Mouse (Mus musculus) layer of hippocampus, postnatal 10 days (tissue): Measurements from ENCODE around the gene Hist2h3c2. TPM values are rescaled to one million over a fixed set of nuclear protein-coding genes. Genes with fewer than 3 reads are reported as not detected.
A peak's percentile ranks its signal among the peaks of the same experiment; 100 is the strongest.
"Not testable (repeated sequence)": the region's sequence is repeated elsewhere in the genome, so short reads cannot be mapped to it uniquely, and the experiment has no call there.

Experiments
- DNase-seq, 2 experiments: peaks; one replicate each; pipeline ENCODE4 v3.0.0; 2021; ENCODE audit warnings: low spot score in 2 of 2
- long read RNA-seq: library from polyadenylated mRNA; stranded (forward); transcript quantifications from one replicate; pipeline ENCODE4 v2.0.0, GENCODE M21; 2023
- total RNA-seq, 2 experiments: library from RNA; stranded (reverse); gene quantifications; 2 replicates each; pipeline ENCODE4 v1.2.3; 2021

The Hist2h3c2 gene
- 10 to 100 TPM; 18.2 to 19.1 TPM for total RNA-seq
- long read RNA-seq = 0 reads

GRCm38 (mm10) chr3:96238954-96239793 lies at the start of gene Hist2h3c2:
TSS of gene Hist2h3c2 (minus strand) at chr3:96239127.
- peak; percentile 25 to 38 for DNase-seq

- not testable (repeated sequence) for DNase-seq
Observed at GRCm38 (mm10) chr3:96287334-96287733, 48.4 kb upstream of the Hist2h3c2 start.

- no peak for DNase-seq
Observed at GRCm38 (mm10) chr3:96284457-96284856, 45.5 kb upstream of the Hist2h3c2 start.

- DNase-seq = no peak
Observed at GRCm38 (mm10) chr3:96280660-96281059, 41.7 kb upstream of the Hist2h3c2 start.

- DNase-seq = peak; percentile 95 to 96
Observed at GRCm38 (mm10) chr3:96277800-96278624, 39.1 kb upstream of the Hist2h3c2 start.

- peak in 1 of 2 experiments; percentile 41 for DNase-seq
Observed at GRCm38 (mm10) chr3:96277428-96277799, 38.5 kb upstream of the Hist2h3c2 start.

- DNase-seq = no peak
Observed at GRCm38 (mm10) chr3:96273591-96274465, 34.9 kb upstream of the Hist2h3c2 start.

GRCm38 (mm10) chr3:96269511-96270474 lies 30.9 kb upstream of the Hist2h3c2 start, which contains the start of gene Hist2h2bb:
TSS of gene Hist2h2bb (plus strand) at chr3:96269752.
- DNase-seq = peak; percentile 84 to 90

GRCm38 (mm10) chr3:96268776-96269378 lies 29.9 kb upstream of the Hist2h3c2 start:
- DNase-seq = peak; percentile 38 to 39

GRCm38 (mm10) chr3:96268051-96268775 lies 29.3 kb upstream of the Hist2h3c2 start, which contains the start of gene Hist2h3b:
TSS of gene Hist2h3b (plus strand) at chr3:96268654.
- peak; percentile 75 to 82 for DNase-seq

- no peak for DNase-seq
Observed at GRCm38 (mm10) chr3:96267541-96267940, 28.6 kb upstream of the Hist2h3c2 start.

- no peak for DNase-seq
Observed at GRCm38 (mm10) chr3:96266132-96266710, 27.3 kb upstream of the Hist2h3c2 start.

- DNase-seq = no peak
Observed at GRCm38 (mm10) chr3:96264404-96264949, 25.6 kb upstream of the Hist2h3c2 start.

GRCm38 (mm10) chr3:96263558-96264403 lies 24.9 kb upstream of the Hist2h3c2 start:
- peak; percentile 29 to 47 for DNase-seq

GRCm38 (mm10) chr3:96262979-96263550 lies 24.1 kb upstream of the Hist2h3c2 start, which contains the start of gene Hist2h4:
TSS of gene Hist2h4 (minus strand) at chr3:96263311.
- peak; percentile 96 for DNase-seq

- DNase-seq = peak; percentile 58 to 67
Observed at GRCm38 (mm10) chr3:96262216-96262875, 23.4 kb upstream of the Hist2h3c2 start.
